Mouse (Mus musculus) neural tube, embryonic 14.5 days (tissue): ENCODE results near the gene Rimbp3. TPM values are rescaled to one million over a fixed set of nuclear protein-coding genes. Genes with fewer than 3 reads are reported as not detected.

ENCODE experiments used
- ATAC-seq: fragments of 200-750 bp; cut with Nextera tagmentation; 2 replicates; pipeline ENCODE4 v1.8.0; 2017; ENCODE audit warnings: low read depth, mild to moderate bottlenecking, moderate TSS enrichment, moderate library complexity
- H3K27ac ChIP-seq: fragments of 300-500 bp; sonication (generic); 2 replicates; pipeline ENCODE4 v1.5.1; 2014; ENCODE audit warnings: low read depth, mild to moderate bottlenecking, control low read depth, low read length, moderate library complexity, mixed read lengths
- H3K27me3 ChIP-seq: fragments of 300-500 bp; sonication (generic); 2 replicates; pipeline ENCODE4 v1.6.1; 2014; ENCODE audit warnings: low read length; ENCODE audit not compliant: control insufficient read depth, insufficient read depth
- H3K36me3 ChIP-seq: fragments of 300-500 bp; sonication (generic); 2 replicates; pipeline ENCODE4 v1.6.1; 2014; ENCODE audit warnings: low read length, mixed read lengths; ENCODE audit not compliant: control insufficient read depth, insufficient read depth
- H3K4me1 ChIP-seq: fragments of 300-500 bp; sonication (generic); 2 replicates; pipeline ENCODE4 v1.6.1; 2014; ENCODE audit warnings: low read length; ENCODE audit not compliant: control insufficient read depth, insufficient read depth
- H3K4me2 ChIP-seq: fragments of 300-500 bp; sonication (generic); 2 replicates; pipeline ENCODE4 v1.6.1; 2014; ENCODE audit warnings: mild to moderate bottlenecking, low read depth, low read length, control low read depth
- H3K4me3 ChIP-seq: fragments of 300-500 bp; sonication (generic); 2 replicates; pipeline ENCODE4 v1.5.1; 2014; ENCODE audit warnings: low read depth, low read length, control low read depth, mixed read lengths
- H3K9ac ChIP-seq: fragments of 300-500 bp; sonication (generic); replicated peaks from 2 replicates; pipeline ENCODE4 v1.6.1; 2014; ENCODE audit warnings: low read depth, mild to moderate bottlenecking, control low read depth, low read length, mixed read lengths
- H3K9me3 ChIP-seq: fragments of 300-500 bp; sonication (generic); 2 replicates; pipeline ENCODE4 v1.6.1; 2016; ENCODE audit warnings: low read length; ENCODE audit not compliant: control insufficient read depth
- WGBS: fragments of 180-500 bp; shearing (Covaris S2); extraction: QIAGEN DNeasy Blood & Tissue Kit; methylation state at CpG from one replicate; pipeline ENCODE4 v1.1.7; 2014; 5-methylcytosine and 5-hydroxymethylcytosine counted together
- polyA plus RNA-seq: library from polyadenylated mRNA; unstranded; fragments of >200 nt; fragmentation: Nextera tagmentation; extraction: Ambion mirVana; gene quantifications from 2 replicates; pipeline ENCODE4 v1.2.1, GENCODE M21; 2014

Gene Rimbp3
- polyA plus RNA-seq, 1 experiment from 2014 or later: 2.7 TPM

DNA sequence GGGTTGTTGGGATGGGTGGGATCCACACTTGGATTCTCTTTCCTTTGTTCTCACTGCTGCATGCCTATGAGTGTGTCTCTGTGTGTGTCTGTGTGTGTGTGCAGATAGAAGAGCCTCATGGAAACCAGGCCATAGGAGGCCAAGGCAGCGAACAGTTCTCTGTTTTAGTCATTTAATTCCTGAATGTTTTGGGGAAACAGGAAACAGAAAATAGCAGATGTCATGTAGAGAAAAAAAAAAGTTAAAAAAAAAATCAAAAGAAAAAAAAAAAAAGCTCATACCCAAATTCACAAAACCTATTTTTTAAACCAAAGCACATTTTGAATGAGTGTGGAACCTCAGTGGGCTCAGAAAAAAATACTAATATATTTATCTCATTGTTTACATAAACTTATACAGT lies 52.9 kb downstream of the Rimbp3 start:
- no peak for ATAC-seq
- Histone ChIP-seq H3K9me3 (no peaks in the 10 kb centered on the region), H3K4me1 (no peaks in the 10 kb centered on the region), H3K9ac (no peak overlapping the region), H3K36me3 (peaks cover 29% of the 10 kb centered on the region), H3K27ac (no peak overlapping the region), H3K4me3 (no peak overlapping the region), H3K4me2 (no peak overlapping the region), H3K27me3 (no peaks in the 10 kb centered on the region)
- WGBS: 86% methylated on average over 1 of the region's 1 CpGs

Other genes with a start within 250 kb of the Rimbp3 start
- 229 and 233 TPM in 2 replicates for gene Mapk1, start 225.2 kb upstream of the Rimbp3 start, polyA plus RNA-seq
- gene Ypel1, start 138.9 kb upstream of the Rimbp3 start, polyA plus RNA-seq: 109 and 129 TPM in 2 replicates
- 131 and 143 TPM in 2 replicates for gene Ppil2, start 97.3 kb upstream of the Rimbp3 start, polyA plus RNA-seq
- gene 2610318N02Rik, start 83.4 kb upstream of the Rimbp3 start, polyA plus RNA-seq: 9.3 and 12.1 TPM in 2 replicates
- 15.9 and 20.8 TPM in 2 replicates for gene Sdf2l1, start 76.2 kb upstream of the Rimbp3 start, polyA plus RNA-seq
- gene Ydjc, start 64.0 kb upstream of the Rimbp3 start, polyA plus RNA-seq: 44.1 and 51.3 TPM in 2 replicates
- 3.3 TPM in 2 replicates for gene Ccdc116, start 61.4 kb upstream of the Rimbp3 start, polyA plus RNA-seq
- gene Ube2l3, start 6.0 kb upstream of the Rimbp3 start, polyA plus RNA-seq: 280 and 285 TPM in 2 replicates
- 4.8 and 6.7 TPM in 2 replicates for gene Hic2, start 25.0 kb downstream of the Rimbp3 start, polyA plus RNA-seq
- gene Tmem191c, start 67.5 kb downstream of the Rimbp3 start, polyA plus RNA-seq: 37.7 and 55.7 TPM in 2 replicates
- gene Serpind1, start 122.8 kb downstream of the Rimbp3 start, polyA plus RNA-seq: 0.83 and 2.3 TPM in 2 replicates
- gene Snap29, start 197.4 kb downstream of the Rimbp3 start, polyA plus RNA-seq: 9.5 and 10.6 TPM in 2 replicates
- 73.0 and 83.1 TPM in 2 replicates for gene Pi4ka, start 197.7 kb downstream of the Rimbp3 start, polyA plus RNA-seq
- gene Crkl, start 243.4 kb downstream of the Rimbp3 start, polyA plus RNA-seq: 70.6 and 73.1 TPM in 2 replicates